Mouse (Mus musculus) activated CD4-positive, CD25-positive, alpha-beta regulatory T cell, adult 4 months (primary cell): ENCODE results near the gene Scn5a. TPM values are rescaled to one million over a fixed set of nuclear protein-coding genes. Genes with fewer than 3 reads are reported as not detected.
A peak's percentile ranks its signal among the peaks of the same experiment; 100 is the strongest.

Experiments used
- ATAC-seq: one replicate; pipeline ENCODE4 v1.8.0; 2017
- polyA plus RNA-seq, 2 experiments: library from polyadenylated mRNA; unstranded; fragments of 100-300 nt; shearing (Covaris generic); gene quantifications; one replicate each; pipeline ENCODE4 v1.2.1; 2017

Gene Scn5a
- under 1 TPM in 1 of 2 experiments, not detected in 1; 0.04 TPM for polyA plus RNA-seq

DNA sequence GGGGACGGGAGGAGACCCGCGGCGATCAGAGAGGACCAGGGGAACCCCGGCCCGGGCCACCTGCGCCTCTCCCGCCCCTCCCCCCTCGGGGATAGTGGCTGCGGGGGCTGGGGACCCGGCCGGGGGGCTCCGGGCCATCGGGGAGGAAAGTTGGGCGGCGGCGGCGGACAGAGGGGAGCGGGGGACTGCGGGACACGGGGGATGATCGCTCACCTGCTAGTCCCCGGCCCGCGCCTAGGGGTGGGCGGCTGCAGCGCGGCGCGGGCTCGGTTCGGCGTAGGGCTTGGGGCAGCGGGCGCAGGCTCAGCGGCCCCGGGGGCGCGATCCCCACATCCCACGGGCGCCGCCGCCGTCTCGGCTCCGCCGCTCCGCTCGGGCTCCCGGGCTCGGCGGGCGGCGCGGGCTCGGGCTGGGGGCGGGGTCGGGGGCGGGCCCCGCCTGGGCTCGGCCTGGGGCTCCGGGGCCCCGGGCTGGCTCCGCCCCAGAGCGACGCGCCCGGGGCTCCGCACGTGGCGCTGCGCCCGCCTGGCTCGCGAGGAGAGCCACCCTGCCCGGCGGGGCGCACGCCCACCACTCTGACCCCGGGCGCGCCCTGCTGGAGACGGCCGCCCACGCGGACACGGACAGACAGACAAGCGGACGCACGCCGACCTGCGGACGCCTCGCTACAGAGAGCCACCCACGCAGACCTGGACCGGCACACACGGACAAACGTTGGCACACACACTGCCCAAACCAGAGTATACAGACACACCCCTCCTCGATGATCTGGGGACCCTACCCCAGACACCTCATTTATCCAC, at the start of gene Scn5a:
Gene Scn5a (minus strand): TSS at position 381 of the 803 bp plus-strand sequence.
- ATAC-seq, result no peak

DNA sequence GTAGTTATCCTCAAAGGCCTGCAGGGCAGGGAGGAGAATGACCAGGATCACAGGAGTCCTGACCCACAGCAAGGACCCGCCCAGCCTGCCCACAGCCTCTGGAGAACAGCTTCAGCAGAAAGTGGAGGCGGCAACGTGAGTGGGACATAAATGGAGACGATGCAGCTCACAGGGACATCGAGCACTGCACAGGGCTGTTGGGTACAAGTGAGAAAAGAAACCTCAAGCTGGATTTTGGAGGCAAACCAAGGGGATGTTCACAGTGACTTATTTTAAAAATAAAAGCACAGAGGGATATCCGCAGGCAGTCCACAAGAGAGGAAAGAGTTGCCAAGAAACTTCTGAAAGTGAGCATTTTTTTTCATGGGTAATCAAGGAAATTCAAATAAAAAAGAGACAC, 48.4 kb upstream of the Scn5a start:
- ATAC-seq, result no peak

- ATAC-seq, result no peak
Observed at GRCm38 (mm10) chr9:119624151-119624550, 45.3 kb upstream of the Scn5a start.

DNA sequence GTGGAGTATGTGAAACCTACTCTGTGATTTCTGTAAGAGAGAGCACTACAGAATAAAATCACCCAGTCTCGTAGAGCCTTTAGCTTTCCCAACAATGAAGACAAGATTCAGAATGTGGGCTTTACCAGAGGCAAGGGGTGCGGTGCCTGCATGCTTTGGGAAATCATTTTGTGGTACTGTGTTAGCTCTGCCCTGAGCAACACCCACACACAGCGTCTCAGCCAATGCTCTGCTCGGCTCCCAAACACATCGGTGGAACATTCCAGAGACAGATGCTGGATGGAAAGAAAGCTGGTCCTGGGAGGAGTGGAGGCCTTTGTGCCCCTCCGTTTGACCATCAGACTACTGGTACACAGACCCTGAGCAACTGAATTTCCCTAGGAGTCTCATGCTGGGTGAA, 36.0 kb upstream of the Scn5a start:
- ATAC-seq, result no peak

GRCm38 (mm10) chr9:119610563-119611166, 31.8 kb upstream of the Scn5a start:
- no peak for ATAC-seq

- ATAC-seq, result no peak
Observed at GRCm38 (mm10) chr9:119606906-119607305, 28.1 kb upstream of the Scn5a start.

DNA sequence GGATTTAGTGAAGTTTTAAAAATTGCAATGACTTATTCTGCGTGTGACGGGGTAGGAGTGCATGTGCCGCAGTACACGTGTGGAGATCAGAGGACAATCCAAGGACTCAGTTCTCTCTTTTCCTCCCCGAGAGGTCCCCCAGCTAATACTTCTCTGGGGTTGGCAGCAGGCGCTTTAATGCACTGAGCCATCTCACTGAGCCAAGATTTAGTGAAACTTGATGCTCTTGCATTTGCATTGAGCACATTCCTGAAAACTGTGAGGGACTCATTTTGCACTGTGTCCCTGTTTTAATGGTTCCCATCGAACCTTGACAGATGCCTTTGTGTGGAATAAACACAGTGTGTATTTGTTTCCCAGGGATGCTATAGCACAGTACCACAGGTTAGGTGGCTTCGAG, 25.8 kb upstream of the Scn5a start:
- no peak for ATAC-seq

DNA sequence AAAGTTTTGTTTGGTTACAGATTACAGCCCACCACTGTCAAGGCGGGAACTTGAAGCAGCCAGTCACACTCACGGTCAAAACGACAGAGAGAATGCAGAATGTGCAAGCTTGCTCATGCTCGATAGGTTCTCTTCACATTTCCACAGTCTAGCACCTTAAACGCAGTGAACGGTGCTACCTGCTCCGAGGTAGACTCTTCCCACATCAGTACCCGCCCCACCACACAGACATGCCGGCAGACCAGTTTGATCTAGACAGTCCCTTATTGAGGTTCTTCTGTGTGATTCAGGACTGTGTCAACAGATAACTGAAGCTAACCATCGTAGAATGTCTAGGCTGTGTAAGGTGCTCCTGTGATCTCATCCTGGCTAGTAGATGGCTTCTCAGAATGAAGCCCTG, 19.7 kb upstream of the Scn5a start:
- no peak for ATAC-seq

DNA sequence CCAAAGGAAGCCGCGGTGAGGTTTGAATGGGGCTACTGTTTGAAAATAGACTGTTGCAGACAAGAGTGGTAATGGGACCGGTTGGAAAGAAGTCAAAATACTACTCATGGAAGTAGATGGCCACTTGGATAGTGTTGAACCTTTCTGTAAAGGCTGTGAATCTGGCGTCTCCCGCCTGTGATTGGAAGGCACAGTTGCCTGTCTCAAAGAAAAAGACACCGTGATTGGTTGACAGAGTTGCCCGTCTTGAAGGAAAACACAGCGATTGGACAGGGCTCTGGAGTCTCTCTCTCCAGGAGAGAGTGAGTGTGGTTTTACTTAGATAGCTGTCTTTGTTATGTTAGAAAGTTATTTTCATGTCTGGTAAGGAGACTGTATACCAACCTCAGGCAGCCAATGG, 18.5 kb upstream of the Scn5a start:
- ATAC-seq, result no peak

DNA sequence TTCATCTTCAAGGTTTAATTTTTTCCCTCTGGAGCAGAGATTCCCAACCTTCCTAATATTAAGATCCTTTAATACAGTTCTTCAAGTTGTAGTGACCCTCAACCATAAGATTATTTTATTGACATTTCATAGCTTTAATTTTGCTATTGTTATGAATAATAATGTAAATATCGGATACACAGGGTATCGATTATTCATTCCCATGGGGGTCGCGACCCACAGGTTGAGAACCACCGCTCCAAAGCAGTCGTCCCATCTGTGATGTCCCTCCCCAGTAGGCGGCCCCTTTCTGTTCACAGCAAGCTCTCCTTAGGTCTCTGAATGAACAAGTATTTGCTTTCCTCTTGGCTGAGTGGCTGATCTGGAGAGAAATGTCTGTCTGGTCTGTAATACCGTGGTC, 10.8 kb upstream of the Scn5a start:
- ATAC-seq, result no peak

DNA sequence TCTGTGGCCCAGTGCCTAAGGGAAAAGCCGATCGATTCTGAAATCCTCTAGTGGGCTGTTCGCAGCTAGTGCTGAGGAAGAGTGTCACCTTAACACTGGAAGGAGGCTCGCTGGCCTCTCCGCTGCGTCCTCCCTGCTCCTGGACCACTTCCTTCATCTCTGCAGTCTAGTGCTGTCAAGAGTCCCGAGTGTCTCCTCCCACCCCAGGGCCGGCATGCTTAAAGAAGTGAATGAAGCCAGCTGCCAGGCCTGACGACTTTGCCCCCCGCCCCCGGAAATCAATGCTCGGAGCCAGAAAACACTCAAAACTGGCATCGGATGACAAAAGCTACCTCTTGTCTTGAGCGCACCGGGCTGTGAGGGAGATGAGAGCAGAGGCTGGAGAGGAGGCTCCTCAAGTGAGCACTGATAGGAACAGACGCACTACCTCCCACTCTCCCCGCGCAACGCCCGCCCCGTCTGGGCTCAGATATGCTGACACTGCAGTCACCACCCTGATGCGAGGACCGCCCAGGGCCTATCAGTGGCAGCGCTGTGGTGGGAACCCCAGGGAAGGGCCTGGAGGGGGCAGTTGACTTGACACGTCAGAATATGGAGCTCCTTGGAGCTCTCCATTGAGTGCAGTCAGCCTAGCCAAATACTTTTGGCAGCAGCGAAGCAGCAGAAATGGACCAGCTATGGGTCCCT, 10.1 kb upstream of the Scn5a start:
- ATAC-seq, result no peak

- ATAC-seq, result peak; percentile 46
Observed at GRCm38 (mm10) chr9:119580668-119581067, 1.9 kb upstream of the Scn5a start.

- no peak for ATAC-seq
Observed at GRCm38 (mm10) chr9:119580187-119580586, 1.4 kb upstream of the Scn5a start.

GRCm38 (mm10) chr9:119578311-119578635, 543 bp downstream of the Scn5a start:
- no peak for ATAC-seq

GRCm38 (mm10) chr9:119576977-119577376, 1.8 kb downstream of the Scn5a start:
- no peak for ATAC-seq

GRCm38 (mm10) chr9:119575732-119576131, 3.1 kb downstream of the Scn5a start:
- ATAC-seq, result no peak

DNA sequence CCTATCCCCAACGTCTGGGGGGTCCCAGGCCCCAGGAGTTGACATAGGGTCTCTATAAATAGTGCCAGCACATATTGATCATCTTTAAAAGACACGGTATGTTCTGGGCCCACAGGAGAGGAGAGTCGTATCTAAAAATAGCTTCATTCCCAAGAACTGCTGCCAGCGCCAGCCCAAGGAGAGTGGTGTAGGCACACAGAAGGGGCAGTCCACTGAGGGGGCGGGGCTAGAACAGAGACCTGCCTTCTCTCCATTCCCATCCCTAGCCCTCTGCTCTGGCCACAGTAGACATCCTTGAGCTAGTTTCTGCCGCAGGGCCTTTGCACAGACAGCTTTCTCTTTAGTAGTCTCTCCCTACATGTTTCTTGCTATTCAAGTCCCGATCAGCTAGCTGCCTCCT, 4.5 kb downstream of the Scn5a start:
- no peak for ATAC-seq

DNA sequence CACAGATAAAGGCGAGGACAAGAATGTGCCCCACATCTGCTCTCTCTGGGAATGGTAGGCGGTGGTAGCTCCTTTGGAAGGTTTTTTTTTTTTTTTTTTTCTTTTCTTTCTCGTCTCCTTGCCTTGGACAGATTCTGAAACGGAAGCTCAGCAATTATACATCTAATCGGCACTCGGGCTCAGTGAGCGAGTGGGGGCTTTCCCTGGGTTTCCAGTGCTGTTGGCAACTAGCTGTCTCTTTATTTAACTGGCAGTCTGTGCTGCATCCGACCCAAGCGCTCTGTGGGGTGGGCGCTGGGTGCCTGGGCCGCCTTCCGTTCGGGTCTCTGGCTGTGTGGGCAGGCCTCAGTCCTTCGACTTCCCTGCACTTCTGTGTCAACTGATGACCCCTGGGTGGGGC, 5.8 kb downstream of the Scn5a start:
- no peak for ATAC-seq

GRCm38 (mm10) chr9:119571411-119571888, 7.4 kb downstream of the Scn5a start:
- ATAC-seq, result no peak

DNA sequence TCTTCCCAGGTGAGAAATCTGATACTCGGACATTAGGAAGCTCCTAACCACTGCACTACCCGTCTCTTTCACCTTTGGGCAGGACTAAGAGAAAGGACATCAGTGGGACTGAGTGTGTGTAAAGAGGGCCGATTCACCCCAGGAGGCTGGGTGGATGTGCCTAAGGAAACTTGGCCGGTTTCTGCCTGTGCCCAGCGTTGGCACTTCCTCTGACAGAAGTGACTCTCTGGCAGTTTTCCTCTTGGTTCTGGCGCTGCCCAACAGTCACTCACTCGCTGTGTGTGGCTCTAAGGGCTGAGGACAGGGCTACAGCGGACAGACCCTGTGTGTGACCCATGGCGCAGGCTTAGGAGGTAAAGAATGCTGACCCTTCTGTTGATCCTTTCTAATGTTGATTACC, 8.2 kb downstream of the Scn5a start:
- no peak for ATAC-seq

DNA sequence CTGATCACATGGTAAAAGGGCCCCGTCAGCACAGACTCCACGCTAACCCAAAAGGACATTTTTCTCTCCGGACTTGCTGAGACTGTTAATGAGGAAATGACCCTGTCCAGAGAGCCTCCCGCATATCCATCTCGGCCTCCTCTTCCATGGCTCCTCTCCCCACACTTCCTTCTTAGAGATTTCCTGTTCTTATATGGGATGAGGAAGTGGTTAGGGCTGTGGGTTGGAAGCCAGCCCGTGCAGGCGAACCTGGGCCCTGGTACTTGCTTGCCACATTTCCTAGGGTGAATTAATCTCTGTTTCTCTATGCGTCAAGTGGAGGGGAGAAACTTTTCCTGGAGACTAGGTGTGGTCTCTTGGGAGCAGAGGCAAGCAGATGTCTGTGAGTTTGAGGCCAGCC, 10.1 kb downstream of the Scn5a start:
- no peak for ATAC-seq

DNA sequence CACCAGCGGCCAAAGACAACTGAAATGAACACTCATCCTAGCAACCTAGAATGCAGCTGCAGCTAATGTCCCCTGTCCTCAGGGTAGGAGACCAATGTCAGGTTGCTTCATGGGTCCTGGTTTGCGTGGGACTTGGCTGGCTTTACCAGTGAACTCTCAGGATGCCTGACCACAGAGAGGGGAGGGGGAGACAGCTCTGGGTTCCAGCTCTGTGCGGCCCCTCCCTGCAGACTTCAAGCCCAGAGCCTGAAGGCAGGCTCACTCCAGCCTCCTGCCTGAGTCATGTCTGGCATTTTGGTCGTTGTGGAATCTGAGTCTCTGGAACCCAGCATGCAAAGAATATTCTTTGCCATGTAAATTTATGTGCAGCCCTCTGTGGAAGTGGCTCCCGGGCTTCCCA, 11.0 kb downstream of the Scn5a start:
- ATAC-seq, result no peak

- no peak for ATAC-seq
Observed at GRCm38 (mm10) chr9:119566214-119566613, 12.6 kb downstream of the Scn5a start.

GRCm38 (mm10) chr9:119564803-119565202, 14.0 kb downstream of the Scn5a start:
- no peak for ATAC-seq
